Mouse (Mus musculus): ENCODE data around the gene Gm6169.
"Not testable (repeated sequence)": the region's sequence is repeated elsewhere in the genome, so short reads cannot be mapped to it uniquely, and the experiment has no call there.

Gene Gm6169

DNA sequence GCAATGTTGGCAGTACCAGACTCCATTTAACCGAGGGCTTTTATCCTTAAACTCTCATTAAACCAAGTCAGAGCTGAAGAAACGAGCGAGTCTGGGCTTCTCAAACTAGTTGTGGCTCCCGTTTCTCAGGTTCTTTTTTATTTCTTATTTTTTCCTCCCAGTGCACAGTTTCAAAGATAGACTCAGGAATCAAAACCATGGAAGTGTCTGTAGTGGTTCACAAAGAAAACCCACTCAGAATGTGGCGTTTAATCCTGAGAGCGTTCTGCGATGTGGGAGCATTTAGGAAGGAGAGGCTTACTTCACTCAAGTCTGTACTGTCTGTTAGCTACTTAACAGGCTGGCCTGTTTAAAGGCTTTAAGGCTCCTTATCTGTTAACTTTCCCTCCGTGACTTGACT lies 30.9 kb downstream of the Gm6169 start:
- DNase-seq (ENCODE audit: low read depth), result no peak

DNA sequence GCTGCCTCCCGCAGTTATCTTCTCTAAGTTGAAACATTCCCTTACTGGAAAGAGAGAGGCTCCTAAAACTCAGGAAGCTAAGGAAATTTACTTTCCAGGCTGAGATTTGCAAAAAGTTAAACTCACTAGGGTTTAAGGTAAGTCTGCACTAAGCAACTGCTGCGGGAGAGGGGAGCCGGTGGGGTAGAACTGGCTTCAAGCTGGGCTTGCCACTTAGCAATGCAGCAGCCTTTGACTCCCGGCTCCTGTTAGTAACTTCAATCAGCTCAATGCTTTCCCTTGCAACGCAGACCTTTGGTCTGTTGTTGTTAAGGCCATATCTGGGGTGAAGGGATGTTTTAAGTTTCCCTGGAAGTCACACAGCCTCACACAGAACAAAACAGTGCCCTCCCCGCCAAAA lies 31.3 kb downstream of the Gm6169 start:
- no peak for DNase-seq (ENCODE audit: low read depth)

DNA sequence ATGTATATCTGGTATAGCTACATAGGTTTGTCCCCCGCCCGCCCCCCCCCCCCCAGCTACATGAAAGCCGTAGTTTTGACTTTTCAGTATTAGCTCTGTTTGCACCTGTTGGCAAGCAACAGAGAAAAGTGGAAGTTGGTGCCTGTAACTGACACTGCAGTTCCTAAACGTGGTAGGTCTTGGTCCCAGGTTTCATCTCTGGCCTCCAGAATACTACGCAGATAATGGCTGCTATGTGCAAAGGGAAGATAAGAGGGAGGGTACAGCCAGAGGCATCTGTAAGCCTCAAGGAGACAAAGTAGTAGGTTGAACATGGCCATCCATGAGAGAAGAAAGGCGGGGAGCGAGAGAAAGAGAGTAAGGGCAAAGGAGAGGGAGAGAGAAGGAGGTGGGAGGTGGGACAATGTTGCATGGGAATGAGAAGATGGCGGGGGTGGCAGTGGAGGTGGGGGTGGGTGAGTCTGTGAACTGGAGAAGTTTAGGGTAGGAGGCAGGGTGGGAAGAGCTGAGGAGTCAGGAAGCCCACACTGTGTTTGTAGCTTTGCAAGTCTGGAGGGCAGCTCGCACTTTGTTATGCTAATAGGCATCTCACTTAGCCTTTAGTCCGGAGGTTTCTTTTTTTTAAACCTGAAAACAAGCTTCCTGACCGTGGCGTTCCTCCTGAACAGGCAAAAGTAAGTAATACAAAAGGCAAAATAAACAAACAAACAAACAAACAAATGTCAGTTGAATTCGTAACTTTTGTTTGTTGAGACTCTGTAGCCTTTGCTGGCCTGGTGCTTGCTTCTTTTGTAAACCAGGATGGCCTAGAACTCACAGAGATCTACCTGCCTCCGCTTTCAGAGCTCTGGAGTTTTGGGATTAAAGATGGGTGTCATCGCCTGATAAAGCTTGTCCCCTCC lies 32.1 kb downstream of the Gm6169 start, which contains the start of gene Fam169a:
Gene Fam169a (plus strand): TSS at position 638 of the 902 bp plus-strand sequence.
- DNase-seq (ENCODE audit: low read depth), result no peak

DNA sequence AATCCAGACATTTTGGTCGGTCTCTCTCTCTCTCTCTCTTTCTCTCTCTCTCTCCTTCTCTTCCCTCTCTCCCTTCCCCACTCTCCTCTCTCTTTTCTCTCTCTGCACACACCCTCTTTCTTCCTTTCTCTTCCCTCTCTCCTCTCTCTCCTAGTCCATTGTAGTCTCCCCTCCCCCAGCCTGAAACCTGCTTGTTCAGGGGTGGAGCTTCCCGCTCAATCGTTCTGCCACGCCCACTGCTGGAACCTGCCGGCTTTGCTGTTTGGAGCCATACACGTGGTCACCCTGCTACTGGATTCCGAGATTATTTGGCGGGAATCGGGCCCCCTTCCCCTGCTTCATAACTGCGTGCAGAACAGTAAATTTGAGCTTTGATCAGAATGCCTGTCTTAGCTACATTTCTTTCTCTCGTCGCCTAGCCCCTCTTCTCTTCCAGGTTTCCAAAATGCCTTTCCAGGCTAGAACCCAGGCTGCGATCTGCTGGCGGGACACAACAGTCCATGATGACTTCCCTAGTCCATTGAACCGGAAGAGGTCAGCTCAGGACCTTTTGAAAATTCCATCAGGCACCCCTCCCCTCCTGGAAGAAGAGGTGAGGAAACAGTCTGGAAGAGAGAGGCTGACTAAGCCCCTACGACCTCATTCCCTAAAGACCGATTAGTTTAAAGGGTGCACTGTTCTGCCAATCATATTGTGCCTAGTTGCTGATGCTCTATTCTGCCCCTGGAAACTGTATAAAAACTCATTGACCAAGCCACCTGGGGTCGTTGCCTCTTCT lies 34.0 kb downstream of the Gm6169 start:
- DNase-seq (ENCODE audit: low read depth), result not testable (repeated sequence)

DNA sequence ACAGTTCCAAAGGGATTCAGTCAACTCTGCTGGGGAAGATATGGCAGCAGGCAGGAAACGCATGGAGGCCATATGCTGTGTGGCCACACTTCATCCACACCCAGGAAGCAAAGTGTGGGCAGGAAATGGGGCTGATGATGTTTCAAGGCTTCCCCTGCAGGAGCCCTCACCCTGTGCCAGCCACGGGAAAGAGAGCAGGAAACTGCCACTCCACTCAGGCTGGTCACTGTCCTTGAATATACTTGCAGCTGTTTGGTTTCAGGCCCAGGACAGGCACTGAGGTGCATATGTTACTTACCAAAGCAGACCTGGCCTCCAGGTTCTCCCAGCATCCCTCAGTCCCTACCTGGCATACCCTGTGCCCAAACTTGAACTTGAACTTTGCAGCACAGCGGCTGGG lies 34.6 kb downstream of the Gm6169 start:
- no peak for DNase-seq (ENCODE audit: low read depth)

DNA sequence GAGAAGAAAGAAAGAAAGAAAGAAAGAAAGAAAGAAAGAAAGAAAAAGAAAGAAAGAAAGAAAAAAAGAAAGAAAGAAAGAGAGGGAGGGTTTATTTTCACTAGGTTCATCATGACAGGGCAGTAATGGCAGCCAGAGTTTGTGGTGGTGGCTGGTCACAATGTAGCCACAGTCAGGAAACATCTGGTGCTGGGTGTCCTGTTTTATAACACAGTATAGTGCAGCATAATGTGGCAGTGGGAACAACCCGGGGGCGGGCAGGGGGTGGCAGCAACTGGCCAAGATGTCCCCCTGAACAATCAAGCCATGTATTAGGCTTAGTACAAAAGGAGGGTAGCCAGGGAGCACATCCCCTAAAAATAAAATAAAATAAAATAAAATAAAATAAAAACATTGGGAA lies 35.6 kb downstream of the Gm6169 start:
- DNase-seq (ENCODE audit: low read depth), result no peak

DNA sequence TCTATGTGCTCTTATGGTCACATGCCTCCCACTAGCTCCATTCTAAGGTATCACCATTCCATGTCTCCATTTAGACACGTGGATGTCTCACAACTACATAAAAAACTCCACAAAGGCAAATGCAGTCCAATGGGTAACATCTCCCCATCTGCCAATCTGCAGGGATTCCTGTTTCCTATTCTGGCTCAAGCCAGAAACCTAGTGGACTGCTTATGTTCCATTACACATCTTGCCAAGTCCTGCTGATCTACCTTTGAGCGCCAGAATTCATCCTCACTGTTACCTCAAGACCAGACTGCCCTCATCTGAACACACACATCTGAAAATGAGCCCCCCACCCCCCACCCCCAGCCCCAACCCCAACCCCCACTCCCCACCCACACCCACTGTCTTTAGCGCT lies 36.9 kb downstream of the Gm6169 start:
- no peak for DNase-seq (ENCODE audit: low read depth)

DNA sequence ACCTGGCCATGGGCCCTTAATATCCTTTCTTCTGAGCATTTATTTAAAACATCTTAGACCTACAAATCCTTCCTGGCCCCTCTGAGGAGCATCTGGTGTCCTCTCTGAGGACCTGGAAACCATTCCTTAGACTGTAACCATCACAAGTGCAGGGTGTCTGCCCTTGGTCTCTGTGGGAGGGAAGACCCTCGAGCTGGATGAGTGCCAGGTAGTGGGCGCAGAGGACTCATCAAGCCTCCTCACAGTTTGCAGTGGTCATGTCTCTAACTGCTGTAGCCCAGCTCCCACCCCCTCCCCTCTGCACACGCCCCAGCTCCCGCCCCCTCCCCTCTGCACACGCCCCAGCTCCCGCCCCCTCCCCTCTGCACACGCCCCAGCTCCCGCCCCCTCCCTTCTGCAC lies 38.7 kb downstream of the Gm6169 start:
- no peak for DNase-seq (ENCODE audit: low read depth)

DNA sequence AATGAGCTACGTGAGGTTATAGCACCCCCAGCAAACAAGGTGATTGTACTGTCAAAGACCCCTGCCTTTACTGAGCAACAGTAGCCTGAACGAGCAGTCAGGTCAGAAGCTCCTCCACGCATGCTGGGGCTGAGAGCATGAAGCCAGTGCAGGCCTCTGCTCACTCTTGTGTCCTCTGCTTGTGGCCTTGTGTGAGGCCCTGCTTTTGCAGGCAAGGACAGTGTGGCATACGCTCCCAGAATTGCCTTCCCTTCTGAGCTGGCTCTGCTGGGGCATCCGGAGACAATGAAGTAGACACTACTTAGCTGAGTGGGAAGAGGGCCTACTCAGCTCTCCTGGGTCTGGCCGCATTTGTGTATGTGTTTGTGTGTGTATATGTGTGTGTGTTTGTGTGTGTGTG lies 39.3 kb downstream of the Gm6169 start:
- DNase-seq (ENCODE audit: low read depth), result no peak

DNA sequence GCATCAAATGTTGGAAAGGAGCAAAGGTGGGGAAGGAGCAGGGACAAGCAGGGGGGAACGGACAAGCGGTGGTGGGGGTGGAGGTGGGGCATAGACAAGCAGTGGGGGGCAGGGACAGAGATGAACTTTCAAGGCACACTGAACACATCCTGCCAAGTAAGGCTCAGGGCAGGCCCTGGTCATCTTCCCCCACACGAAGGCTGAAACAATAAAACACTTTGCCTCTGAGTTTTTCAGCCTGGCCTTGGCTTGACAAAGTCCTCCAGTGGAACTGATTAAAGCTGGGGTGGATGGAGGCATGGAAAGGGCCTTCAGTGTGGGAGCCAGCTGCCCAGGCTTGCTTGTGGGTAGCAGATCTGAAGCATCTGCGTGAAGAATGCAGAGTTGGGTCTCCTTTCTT lies 41.2 kb downstream of the Gm6169 start:
- DNase-seq (ENCODE audit: low read depth), result no peak

DNA sequence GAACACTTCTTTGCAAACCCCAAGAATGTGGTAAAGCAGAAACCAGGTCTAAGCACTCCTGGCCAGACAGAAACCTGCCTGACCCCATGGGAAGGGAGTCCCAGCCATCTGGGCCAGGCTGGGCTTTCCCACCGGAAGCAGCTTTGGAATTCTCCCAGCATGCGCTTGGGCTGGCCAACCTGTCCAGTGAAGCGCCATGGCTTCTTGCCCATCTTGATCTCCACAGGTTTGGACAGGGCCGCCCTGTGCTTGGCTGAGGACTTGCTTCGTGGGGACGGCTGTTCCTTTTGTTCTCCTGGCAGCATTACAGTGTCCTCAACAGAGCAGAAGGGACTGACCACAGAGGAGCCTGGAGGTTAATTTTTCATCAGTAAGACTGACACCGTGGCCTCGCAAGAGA lies 45.2 kb downstream of the Gm6169 start:
- no peak for DNase-seq (ENCODE audit: low read depth)

DNA sequence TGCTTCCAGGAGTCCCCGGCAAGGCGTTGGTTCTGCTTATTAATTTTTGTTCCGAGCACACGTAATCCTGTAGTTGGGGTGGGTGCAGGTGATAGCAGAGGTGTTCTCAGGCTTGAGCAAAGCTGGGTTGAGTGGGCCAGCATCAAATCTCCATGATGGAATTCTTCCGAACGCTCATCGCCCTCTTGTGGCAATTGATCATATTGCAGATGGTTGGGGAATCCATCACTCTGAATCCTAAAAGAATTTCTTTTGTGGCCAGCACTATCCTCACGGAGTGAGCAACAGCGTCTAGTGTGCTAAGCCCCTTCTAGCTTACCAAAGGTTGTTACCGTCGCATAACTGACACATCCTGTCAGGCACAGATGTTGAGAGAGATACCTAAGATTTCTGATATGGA lies 46.4 kb downstream of the Gm6169 start:
- DNase-seq (ENCODE audit: low read depth), result peak; percentile 53

DNA sequence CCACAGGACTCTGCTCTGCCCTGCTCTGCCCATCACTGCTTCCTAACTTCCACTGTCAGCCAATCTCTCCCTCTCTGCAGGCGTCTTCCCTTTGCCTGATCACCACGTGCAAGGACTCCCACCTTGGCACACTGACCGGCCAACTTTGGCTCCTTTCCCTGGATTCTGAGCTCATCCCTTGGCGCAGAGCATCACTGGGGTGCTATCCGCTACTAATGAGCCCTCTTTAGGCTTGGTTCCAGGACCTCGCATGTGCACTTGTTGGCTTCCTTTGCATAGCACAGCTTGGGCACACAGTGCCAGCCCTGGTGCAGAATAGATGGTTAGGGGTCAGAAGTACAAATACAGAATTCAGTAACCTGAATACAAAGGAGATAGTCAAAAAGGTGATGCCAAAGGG lies 47.9 kb downstream of the Gm6169 start:
- DNase-seq (ENCODE audit: low read depth), result no peak

Measured in naive thymus-derived CD4-positive, alpha-beta T cell, adult 2 months (primary cell).